Mouse (Mus musculus) left cerebral cortex, adult 18-20 months (tissue): ENCODE data around the gene Atxn7l3b. TPM values are rescaled to one million over a fixed set of nuclear protein-coding genes. Genes with fewer than 3 reads are reported as not detected.

Experiments used
- DNase-seq, 2 experiments: peaks; one replicate each; pipeline ENCODE4 v3.0.0; 2021 to 2022; ENCODE audit warnings: low spot score in 2 of 2, mixed read lengths in 1 of 2
- total RNA-seq, 2 experiments: library from RNA; stranded (reverse); gene quantifications; 2 replicates each; pipeline ENCODE4 v1.2.3; 2021

Atxn7l3b gene
- total RNA-seq, 2 experiments from 2014 or later, result 157 to 169 TPM

DNA sequence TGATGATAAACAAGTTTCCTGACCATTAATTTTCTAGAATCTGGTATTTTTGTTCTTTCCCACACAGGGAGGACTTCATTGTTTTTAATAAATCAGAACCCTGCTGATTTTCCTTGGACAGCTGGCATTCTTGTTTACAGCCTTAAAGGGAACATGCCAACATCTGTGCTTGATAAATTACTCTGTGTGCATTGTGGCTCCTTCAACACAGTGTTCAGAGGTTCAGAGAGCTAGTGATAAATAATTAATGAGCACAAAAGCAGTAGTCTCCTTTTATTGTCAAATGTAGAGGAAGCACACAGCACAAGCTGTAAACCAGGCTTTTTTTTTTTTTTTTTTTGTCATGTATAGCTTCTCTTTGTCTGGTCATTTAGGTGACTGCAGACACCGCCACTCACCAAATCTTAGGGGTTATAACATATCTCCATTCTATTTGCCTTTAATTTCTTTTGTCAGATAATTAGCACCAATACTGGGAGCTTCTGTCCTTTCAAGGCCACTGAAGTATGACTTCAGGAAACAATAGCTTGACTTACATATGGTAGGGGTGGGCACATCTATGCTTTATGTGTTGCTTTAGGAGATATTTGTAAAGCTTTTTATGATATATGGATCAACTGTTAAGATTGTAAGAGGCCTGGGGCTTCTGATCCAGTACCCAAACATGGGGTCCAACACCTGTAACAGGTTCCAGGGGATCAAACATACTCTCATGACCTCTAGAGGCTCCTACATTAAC, 52.0 kb downstream of the Atxn7l3b start:
- DNase-seq, result no peak
